Mouse (Mus musculus): ENCODE data around the gene Lgmn.
A peak's percentile ranks its signal among the peaks of the same experiment; 100 is the strongest.

The Lgmn gene

GRCm38 (mm10) chr12:102434107-102434506 is 5.5 kb downstream of the Lgmn start:
- DNase-seq (ENCODE audit: low spot score): no peak

GRCm38 (mm10) chr12:102432238-102432637 is 7.4 kb downstream of the Lgmn start:
- DNase-seq (ENCODE audit: low spot score): no peak

GRCm38 (mm10) chr12:102430228-102430627 is 9.4 kb downstream of the Lgmn start:
- DNase-seq (ENCODE audit: low spot score): peak; percentile 65

- DNase-seq (ENCODE audit: low spot score): peak; percentile 50
Measured at GRCm38 (mm10) chr12:102429656-102430055, 10.0 kb downstream of the Lgmn start.

- peak; percentile 87 for DNase-seq (ENCODE audit: low spot score)
Measured at GRCm38 (mm10) chr12:102426285-102426684, 13.3 kb downstream of the Lgmn start.

- DNase-seq (ENCODE audit: low spot score): no peak
Measured at GRCm38 (mm10) chr12:102425048-102425578, 14.5 kb downstream of the Lgmn start.

- DNase-seq (ENCODE audit: low spot score): no peak
Measured at GRCm38 (mm10) chr12:102424456-102424855, 15.2 kb downstream of the Lgmn start.

GRCm38 (mm10) chr12:102423625-102424024 is 16.0 kb downstream of the Lgmn start:
- DNase-seq (ENCODE audit: low spot score): no peak

GRCm38 (mm10) chr12:102422623-102423320 is 16.8 kb downstream of the Lgmn start:
- no peak for DNase-seq (ENCODE audit: low spot score)

GRCm38 (mm10) chr12:102422065-102422464 is 17.5 kb downstream of the Lgmn start:
- DNase-seq (ENCODE audit: low spot score): no peak

GRCm38 (mm10) chr12:102420168-102420890 is 19.3 kb downstream of the Lgmn start:
- DNase-seq (ENCODE audit: low spot score): peak; percentile 80

GRCm38 (mm10) chr12:102419544-102419943 is 20.1 kb downstream of the Lgmn start:
- DNase-seq (ENCODE audit: low spot score): no peak

GRCm38 (mm10) chr12:102417701-102418100 is 21.9 kb downstream of the Lgmn start:
- no peak for DNase-seq (ENCODE audit: low spot score)

GRCm38 (mm10) chr12:102416955-102417510 is 22.6 kb downstream of the Lgmn start:
- DNase-seq (ENCODE audit: low spot score): no peak

GRCm38 (mm10) chr12:102416391-102416837 is 23.2 kb downstream of the Lgmn start:
- DNase-seq (ENCODE audit: low spot score): no peak

- DNase-seq (ENCODE audit: low spot score): no peak
Measured at GRCm38 (mm10) chr12:102414686-102415085, 24.9 kb downstream of the Lgmn start.

- DNase-seq (ENCODE audit: low spot score): no peak
Measured at GRCm38 (mm10) chr12:102413171-102413570, 26.4 kb downstream of the Lgmn start.

GRCm38 (mm10) chr12:102398588-102398987 is 41.0 kb downstream of the Lgmn start:
- no peak for DNase-seq (ENCODE audit: low spot score)

GRCm38 (mm10) chr12:102395998-102396991 is 43.3 kb downstream of the Lgmn start:
- no peak for DNase-seq (ENCODE audit: low spot score)

GRCm38 (mm10) chr12:102395537-102395936 is 44.1 kb downstream of the Lgmn start:
- DNase-seq (ENCODE audit: low spot score): no peak

- no peak for DNase-seq (ENCODE audit: low spot score)
Measured at GRCm38 (mm10) chr12:102394496-102394895, 45.1 kb downstream of the Lgmn start.

- DNase-seq (ENCODE audit: low spot score): peak; percentile 50
Measured at GRCm38 (mm10) chr12:102391982-102392381, 47.6 kb downstream of the Lgmn start.

Data from c-Kit-positive CD71-positive TER-119-positive erythroid progenitor cells, embryonic 14.5 days (primary cell).